Mouse (Mus musculus): ENCODE measurements around the gene Neu2.

The Neu2 gene

GRCm38 (mm10) chr1:87537008-87537407, 27.3 kb downstream of the Neu2 start:
- no peak for DNase-seq (ENCODE audit: low read depth, low spot score)

GRCm38 (mm10) chr1:87541614-87542013, 31.9 kb downstream of the Neu2 start:
- DNase-seq (ENCODE audit: low read depth, low spot score) = peak; percentile 42

- no peak for DNase-seq (ENCODE audit: low read depth, low spot score)
Observed at GRCm38 (mm10) chr1:87551008-87551407, 41.3 kb downstream of the Neu2 start.

GRCm38 (mm10) chr1:87553586-87553985, 43.9 kb downstream of the Neu2 start:
- no peak for DNase-seq (ENCODE audit: low read depth, low spot score)

GRCm38 (mm10) chr1:87562967-87563366, 53.3 kb downstream of the Neu2 start:
- no peak for DNase-seq (ENCODE audit: low read depth, low spot score)

- DNase-seq (ENCODE audit: low read depth, low spot score) = no peak
Observed at GRCm38 (mm10) chr1:87565760-87566159, 56.1 kb downstream of the Neu2 start.

- DNase-seq (ENCODE audit: low read depth, low spot score) = no peak
Observed at GRCm38 (mm10) chr1:87568398-87568797, 58.7 kb downstream of the Neu2 start.

GRCm38 (mm10) chr1:87573261-87573660, 63.6 kb downstream of the Neu2 start:
- DNase-seq (ENCODE audit: low read depth, low spot score) = no peak

GRCm38 (mm10) chr1:87573800-87574215, 64.1 kb downstream of the Neu2 start, which contains the start of gene Ngef:
Gene Ngef, minus strand, starts transcription at chr1:87573870.
- DNase-seq (ENCODE audit: low read depth, low spot score) = no peak

- no peak for DNase-seq (ENCODE audit: low read depth, low spot score)
Observed at GRCm38 (mm10) chr1:87574353-87574752, 64.7 kb downstream of the Neu2 start.

- no peak for DNase-seq (ENCODE audit: low read depth, low spot score)
Observed at GRCm38 (mm10) chr1:87574785-87575184, 65.1 kb downstream of the Neu2 start.

- DNase-seq (ENCODE audit: low read depth, low spot score) = no peak
Observed at GRCm38 (mm10) chr1:87578965-87579364, 69.3 kb downstream of the Neu2 start.

GRCm38 (mm10) chr1:87580824-87581223, 71.1 kb downstream of the Neu2 start:
- no peak for DNase-seq (ENCODE audit: low read depth, low spot score)

GRCm38 (mm10) chr1:87589162-87589561, 79.5 kb downstream of the Neu2 start:
- DNase-seq (ENCODE audit: low read depth, low spot score) = no peak

- DNase-seq (ENCODE audit: low read depth, low spot score) = no peak
Observed at GRCm38 (mm10) chr1:87589980-87590379, 80.3 kb downstream of the Neu2 start.

- DNase-seq (ENCODE audit: low read depth, low spot score) = peak; percentile 85
Observed at GRCm38 (mm10) chr1:87594261-87594660, 84.6 kb downstream of the Neu2 start.

GRCm38 (mm10) chr1:87594671-87595070, 85.0 kb downstream of the Neu2 start:
- DNase-seq (ENCODE audit: low read depth, low spot score) = peak; percentile 19

- DNase-seq (ENCODE audit: low read depth, low spot score) = no peak
Observed at GRCm38 (mm10) chr1:87600533-87600932, 90.8 kb downstream of the Neu2 start.

GRCm38 (mm10) chr1:87601801-87602200, 92.1 kb downstream of the Neu2 start:
- DNase-seq (ENCODE audit: low read depth, low spot score) = no peak

- no peak for DNase-seq (ENCODE audit: low read depth, low spot score)
Observed at GRCm38 (mm10) chr1:87603389-87603788, 93.7 kb downstream of the Neu2 start.

GRCm38 (mm10) chr1:87605296-87605695, 95.6 kb downstream of the Neu2 start:
- no peak for DNase-seq (ENCODE audit: low read depth, low spot score)

- no peak for DNase-seq (ENCODE audit: low read depth, low spot score)
Observed at GRCm38 (mm10) chr1:87607385-87608091, 97.8 kb downstream of the Neu2 start.

- peak; percentile 59 for DNase-seq (ENCODE audit: low read depth, low spot score)
Observed at GRCm38 (mm10) chr1:87608416-87609046, 98.8 kb downstream of the Neu2 start.

Measured in skeletal muscle tissue, adult 2 months (tissue).